Mouse (Mus musculus) mature B cell (primary cell): ENCODE results near the gene Plekhg3.

Experiments used
- in situ Hi-C: fragments of 300-500 bp; cut with MboI; formaldehyde crosslinking; loops from 2 replicates; pipeline ENCODE4 v1.14.3; 2019

Plekhg3 gene

GRCm38 (mm10) chr12:76527245-76527881 is 3.3 kb upstream of the Plekhg3 start:
- in situ Hi-C loops, result no loop called here

- in situ Hi-C loops, result no loop called here
These were observed 1.9 kb upstream of the Plekhg3 start for GRCm38 (mm10) chr12:76528766-76529165.

GRCm38 (mm10) chr12:76531986-76532925 is 1.6 kb downstream of the Plekhg3 start:
- in situ Hi-C loops, result no loop called here

- in situ Hi-C loops, result no loop called here
These were observed 2.3 kb downstream of the Plekhg3 start for GRCm38 (mm10) chr12:76532926-76533376.

- in situ Hi-C loops, result no loop called here
These were observed 2.9 kb downstream of the Plekhg3 start for GRCm38 (mm10) chr12:76533377-76534222.

GRCm38 (mm10) chr12:76534233-76534632 is 3.5 kb downstream of the Plekhg3 start:
- in situ Hi-C loops, result no loop called here

- in situ Hi-C loops, result no loop called here
These were observed 4.1 kb downstream of the Plekhg3 start for GRCm38 (mm10) chr12:76534641-76535283.

- in situ Hi-C loops, result no loop called here
These were observed 4.8 kb downstream of the Plekhg3 start for GRCm38 (mm10) chr12:76535471-76535900.

- in situ Hi-C loops, result no loop called here
These were observed 6.0 kb downstream of the Plekhg3 start for GRCm38 (mm10) chr12:76536591-76537153.

GRCm38 (mm10) chr12:76537434-76537833 is 6.7 kb downstream of the Plekhg3 start:
- in situ Hi-C loops, result no loop called here

GRCm38 (mm10) chr12:76540169-76540568 is 9.5 kb downstream of the Plekhg3 start:
- in situ Hi-C loops, result no loop called here

- in situ Hi-C loops, result no loop called here
These were observed 10.1 kb downstream of the Plekhg3 start for GRCm38 (mm10) chr12:76540701-76541221.

GRCm38 (mm10) chr12:76541475-76541874 is 10.8 kb downstream of the Plekhg3 start:
- in situ Hi-C loops, result no loop called here

GRCm38 (mm10) chr12:76541879-76542278 is 11.2 kb downstream of the Plekhg3 start:
- in situ Hi-C loops, result no loop called here

GRCm38 (mm10) chr12:76545786-76546370 is 15.2 kb downstream of the Plekhg3 start:
- in situ Hi-C loops, result no loop called here

- in situ Hi-C loops, result no loop called here
These were observed 15.9 kb downstream of the Plekhg3 start for GRCm38 (mm10) chr12:76546383-76547276.

- in situ Hi-C loops, result no loop called here
These were observed 16.9 kb downstream of the Plekhg3 start for GRCm38 (mm10) chr12:76547409-76548081.

GRCm38 (mm10) chr12:76548082-76548423 is 17.4 kb downstream of the Plekhg3 start:
- in situ Hi-C loops, result no loop called here

GRCm38 (mm10) chr12:76549203-76549602 is 18.5 kb downstream of the Plekhg3 start:
- in situ Hi-C loops, result no loop called here
